Mouse (Mus musculus) MEL (cell line): Measurements from ENCODE around the gene Lrriq4. TPM values are rescaled to one million over a fixed set of nuclear protein-coding genes. Genes with fewer than 3 reads are reported as not detected.
A peak's percentile ranks its signal among the peaks of the same experiment; 100 is the strongest.

Experiments
- DNase-seq: peaks from one replicate; pipeline ENCODE4 v3.0.0; 2011; ENCODE audit warnings: low read depth, low spot score
- H3K27ac ChIP-seq: 2 replicates; pipeline ENCODE4 v1.5.1; 2012; ENCODE audit warnings: low read depth, mild to moderate bottlenecking, control low read depth, low read length, moderate library complexity; ENCODE audit not compliant: control insufficient read depth
- H3K27me3 ChIP-seq, 2 experiments: fragments of 150-350 bp in 1 of 2; sonication (generic) in 1 of 2; 2 replicates each; pipeline ENCODE4 v1.6.1; 2012; ENCODE audit warnings: low read length in 2 of 2, mild to moderate bottlenecking in 2 of 2, improper control_type of control experiment in 1 of 2, moderate library complexity in 1 of 2; ENCODE audit not compliant: insufficient read depth in 2 of 2, control insufficient read depth in 1 of 2
- H3K36me3 ChIP-seq, 2 experiments: 2 replicates each; pipeline ENCODE4 v1.6.1; 2012 to 2014; ENCODE audit warnings: low read length in 2 of 2, improper control_type of control experiment in 1 of 2, inconsistent platforms in 1 of 2, mild to moderate bottlenecking in 1 of 2; ENCODE audit not compliant: insufficient read depth in 2 of 2, control insufficient read depth in 1 of 2
- H3K4me1 ChIP-seq, 2 experiments: fragments of 150-350 bp in 1 of 2; sonication (generic) in 1 of 2; 2 replicates each; pipeline ENCODE4 v1.6.1; 2012; ENCODE audit warnings: low read length in 2 of 2, improper control_type of control experiment in 1 of 2, mild to moderate bottlenecking in 1 of 2; ENCODE audit not compliant: insufficient read depth in 2 of 2, control insufficient read depth in 1 of 2
- H3K4me3 ChIP-seq, 2 experiments: fragments of 150-350 bp in 1 of 2; sonication (generic) in 1 of 2; 2 replicates each; pipeline ENCODE4 v1.5.1; 2012; ENCODE audit warnings: low read depth in 2 of 2, low read length in 2 of 2, mild to moderate bottlenecking in 2 of 2, moderate library complexity in 2 of 2, control low read depth in 1 of 2, improper control_type of control experiment in 1 of 2; ENCODE audit not compliant: control insufficient read depth in 1 of 2, insufficient read depth in 1 of 2
- H3K79me2 ChIP-seq: 2 replicates; pipeline ENCODE4 v1.6.1; 2012; ENCODE audit warnings: mild to moderate bottlenecking, low read length, moderate library complexity; ENCODE audit not compliant: control insufficient read depth, poor library complexity, insufficient read depth
- H3K9ac ChIP-seq: 2 replicates; pipeline ENCODE4 v1.6.1; 2012; ENCODE audit warnings: low read depth, mild to moderate bottlenecking, control low read depth, low read length, moderate library complexity; ENCODE audit not compliant: control insufficient read depth, poor library complexity, severe bottlenecking
- H3K9me3 ChIP-seq: fragments of 150-350 bp; sonication (generic); replicated peaks from 2 replicates; pipeline ENCODE4 v1.6.1; 2012; ENCODE audit warnings: mild to moderate bottlenecking, low read length, improper control_type of control experiment, moderate library complexity; ENCODE audit not compliant: insufficient read depth
- BHLHE40 ChIP-seq: IDR thresholded peaks from 2 replicates; pipeline ENCODE4 v1.6.1; 2012; ENCODE audit warnings: low read depth, mild to moderate bottlenecking, inconsistent platforms, low read length, improper control_type of control experiment, borderline replicate concordance
- CHD2 ChIP-seq: IDR thresholded peaks from 2 replicates; pipeline ENCODE4 v1.6.1; 2011; ENCODE audit warnings: low read length, improper control_type of control experiment
- CTCF ChIP-seq, 3 experiments: IDR thresholded peaks in 2 of 3; conservative IDR thresholded peaks in 1 of 3; 2 replicates each; pipeline ENCODE4 v1.5.1; 2011 to 2012; ENCODE audit warnings: low read length in 3 of 3, low read depth in 2 of 3, mild to moderate bottlenecking in 2 of 3, improper control_type of control experiment in 1 of 3, inconsistent platforms in 1 of 3, mixed read lengths in 1 of 3, moderate library complexity in 1 of 3; ENCODE audit not compliant: control insufficient read depth in 1 of 3, insufficient read depth in 1 of 3, poor library complexity in 1 of 3, severe bottlenecking in 1 of 3
- E2F4 ChIP-seq: IDR thresholded peaks from 2 replicates; pipeline ENCODE4 v1.6.1; 2011; ENCODE audit warnings: low read depth, low read length, improper control_type of control experiment, borderline replicate concordance
- ELF1 ChIP-seq: IDR thresholded peaks from 2 replicates; pipeline ENCODE4 v1.6.1; 2014; ENCODE audit warnings: low read depth, mild to moderate bottlenecking, inconsistent platforms, low read length, improper control_type of control experiment, moderate library complexity
- EP300 ChIP-seq, 2 experiments: IDR thresholded peaks; 2 replicates each; pipeline ENCODE4 v1.6.1; 2011; ENCODE audit warnings: improper control_type of control experiment in 2 of 2, low read length in 2 of 2, low read depth in 1 of 2, mild to moderate bottlenecking in 1 of 2
- GABPA ChIP-seq: IDR thresholded peaks from 2 replicates; pipeline ENCODE4 v1.6.1; 2012; ENCODE audit warnings: low read depth, mild to moderate bottlenecking, inconsistent platforms, low read length, improper control_type of control experiment, moderate library complexity
- GATA1 ChIP-seq: IDR thresholded peaks from 2 replicates; pipeline ENCODE4 v1.6.1; 2011; ENCODE audit warnings: low read depth, low read length, improper control_type of control experiment
- HCFC1 ChIP-seq: IDR thresholded peaks from 2 replicates; pipeline ENCODE4 v1.6.1; 2012; ENCODE audit warnings: low read depth, mild to moderate bottlenecking, inconsistent platforms, low read length, improper control_type of control experiment, moderate library complexity
- JUND ChIP-seq: IDR thresholded peaks from 2 replicates; pipeline ENCODE4 v1.6.1; 2011; ENCODE audit warnings: low read depth, mild to moderate bottlenecking, improper control_type of control experiment, low read length
- KAT2A ChIP-seq: conservative IDR thresholded peaks from 2 replicates; pipeline ENCODE4 v1.6.1; 2012; ENCODE audit warnings: low read depth, low read length, improper control_type of control experiment, inconsistent platforms
- MAFK ChIP-seq: IDR thresholded peaks from 2 replicates; pipeline ENCODE4 v1.6.1; 2011; ENCODE audit warnings: low read depth, mild to moderate bottlenecking, low read length, improper control_type of control experiment, borderline replicate concordance
- MAX ChIP-seq: IDR thresholded peaks from 2 replicates; pipeline ENCODE4 v1.6.1; 2011; ENCODE audit warnings: low read length, improper control_type of control experiment
- MAZ ChIP-seq: IDR thresholded peaks from 2 replicates; pipeline ENCODE4 v1.6.1; 2012; ENCODE audit warnings: low read depth, mild to moderate bottlenecking, inconsistent platforms, low read length, improper control_type of control experiment
- MEF2A ChIP-seq: IDR thresholded peaks from 2 replicates; pipeline ENCODE4 v1.6.1; 2014; ENCODE audit warnings: low read depth, mild to moderate bottlenecking, inconsistent platforms, low read length, improper control_type of control experiment; ENCODE audit not compliant: poor library complexity, insufficient replicate concordance, severe bottlenecking; ENCODE audit errors: extremely low read depth
- MXI1 ChIP-seq: IDR thresholded peaks from 2 replicates; pipeline ENCODE4 v1.6.1; 2011; ENCODE audit warnings: mild to moderate bottlenecking, low read depth, low read length, improper control_type of control experiment
- MYC ChIP-seq: IDR thresholded peaks from 2 replicates; pipeline ENCODE4 v1.6.1; 2011; ENCODE audit warnings: low read depth, mild to moderate bottlenecking, low read length, improper control_type of control experiment, moderate library complexity
- NRF1 ChIP-seq: IDR thresholded peaks from 2 replicates; pipeline ENCODE4 v1.6.1; 2014; ENCODE audit warnings: low read depth, mild to moderate bottlenecking, inconsistent platforms, low read length, improper control_type of control experiment, moderate library complexity; ENCODE audit not compliant: poor library complexity, insufficient read depth, severe bottlenecking
- POLR2A ChIP-seq, 2 experiments: IDR thresholded peaks; 2 replicates each; pipeline ENCODE4 v1.6.1; 2011 to 2012; ENCODE audit warnings: low read length in 2 of 2, mild to moderate bottlenecking in 2 of 2, control low read depth in 1 of 2, improper control_type of control experiment in 1 of 2, low read depth in 1 of 2, moderate library complexity in 1 of 2; ENCODE audit not compliant: control insufficient read depth in 1 of 2, insufficient read depth in 1 of 2, poor library complexity in 1 of 2
- RAD21 ChIP-seq: IDR thresholded peaks from 2 replicates; pipeline ENCODE4 v1.6.1; 2011; ENCODE audit warnings: mild to moderate bottlenecking, low read depth, low read length, improper control_type of control experiment
- RCOR1 ChIP-seq: IDR thresholded peaks from 2 replicates; pipeline ENCODE4 v1.6.1; 2012; ENCODE audit warnings: low read depth, mild to moderate bottlenecking, inconsistent platforms, low read length, improper control_type of control experiment
- SIN3A ChIP-seq: IDR thresholded peaks from 2 replicates; pipeline ENCODE4 v1.6.1; 2012; ENCODE audit warnings: low read length, improper control_type of control experiment, inconsistent platforms
- TAL1 ChIP-seq: IDR thresholded peaks from 2 replicates; pipeline ENCODE4 v1.6.1; 2012; ENCODE audit warnings: mild to moderate bottlenecking, inconsistent platforms, low read length, moderate library complexity, mixed read lengths
- TBP ChIP-seq: IDR thresholded peaks from 2 replicates; pipeline ENCODE4 v1.8.0; 2011; ENCODE audit warnings: low read depth, low read length, improper control_type of control experiment
- USF2 ChIP-seq, 2 experiments: IDR thresholded peaks; 2 replicates each; pipeline ENCODE4 v1.6.1; 2011 to 2012; ENCODE audit warnings: improper control_type of control experiment in 2 of 2, low read length in 2 of 2, borderline replicate concordance in 1 of 2, inconsistent platforms in 1 of 2, low read depth in 1 of 2, mild to moderate bottlenecking in 1 of 2; ENCODE audit not compliant: insufficient read depth in 1 of 2
- ZKSCAN1 ChIP-seq: IDR thresholded peaks from 2 replicates; pipeline ENCODE4 v1.6.1; 2012; ENCODE audit warnings: low read depth, mild to moderate bottlenecking, inconsistent platforms, low read length, improper control_type of control experiment, moderate library complexity
- ZMIZ1 ChIP-seq: IDR thresholded peaks from 2 replicates; pipeline ENCODE4 v1.6.1; 2012; ENCODE audit warnings: low read depth, mild to moderate bottlenecking, inconsistent platforms, low read length, improper control_type of control experiment, moderate library complexity
- ZNF384 ChIP-seq: IDR thresholded peaks from 2 replicates; pipeline ENCODE4 v1.6.1; 2012; ENCODE audit warnings: low read depth, mild to moderate bottlenecking, inconsistent platforms, low read length, improper control_type of control experiment
- polyA plus RNA-seq, 2 experiments: library from polyadenylated mRNA; stranded (reverse) in 1 of 2; unstranded in 1 of 2; fragments of >175 nt in 1 of 2; fragments of >200 nt in 1 of 2; gene quantifications; 2 replicates each; pipeline versions ENCODE4 v1.2.1 to v1.2.4; 2012; ENCODE audit warnings: low replicate concordance in 2 of 2, low read depth in 1 of 2; ENCODE audit not compliant: insufficient read length in 2 of 2, insufficient read depth in 1 of 2, missing spikeins in 1 of 2
- total RNA-seq: library from RNA; depleted of rRNA; stranded (reverse); fragments of 300-350 nt; gene quantifications from 2 replicates; pipeline ENCODE4 v1.2.3, GENCODE M21; 2012

Gene Lrriq4
- total and polyA plus RNA-seq, 3 experiments: not detected

DNA sequence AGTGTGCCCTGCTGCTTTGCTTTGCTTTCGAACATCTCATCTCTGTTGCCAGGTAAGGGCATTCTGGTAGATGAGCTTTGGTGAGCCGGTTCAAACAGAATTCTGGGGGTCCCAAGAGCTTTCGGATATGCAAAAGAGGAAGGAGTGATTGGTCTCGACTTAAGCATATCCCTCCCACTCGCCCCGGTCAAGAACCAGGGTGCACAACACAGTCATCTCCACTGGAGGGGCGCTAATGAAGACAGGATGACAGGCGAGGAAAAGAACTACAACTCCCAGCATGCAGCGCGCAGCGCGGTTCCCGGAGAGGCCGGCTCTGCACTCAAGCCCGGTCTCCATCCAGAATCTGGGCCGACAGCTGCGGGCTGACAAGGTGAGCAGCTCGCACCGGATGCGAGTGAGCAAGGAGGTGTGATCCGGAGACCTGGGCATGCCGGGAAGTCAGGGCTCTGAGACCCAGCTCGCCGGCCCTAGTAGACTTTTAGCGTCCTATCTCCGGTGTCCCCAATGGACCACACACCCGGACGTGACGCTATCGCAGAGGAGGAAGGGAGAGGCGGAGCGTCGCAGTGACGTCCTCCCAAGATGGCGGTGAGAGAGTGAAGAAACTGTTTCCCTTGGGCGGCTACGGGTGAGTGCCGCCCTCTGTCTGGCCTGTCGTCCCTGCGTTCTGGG, 42.1 kb upstream of the Lrriq4 start, which contains the start of gene Mynn (continued):
- TF ChIP-seq MAZ: peak; percentile 67
- TF ChIP-seq BHLHE40: no peak
- no peak for TF ChIP-seq ZKSCAN1
- peak; percentile 98; the same call in 1 of the 2 replicates for TF ChIP-seq NRF1
- TF ChIP-seq TBP: no peak

DNA sequence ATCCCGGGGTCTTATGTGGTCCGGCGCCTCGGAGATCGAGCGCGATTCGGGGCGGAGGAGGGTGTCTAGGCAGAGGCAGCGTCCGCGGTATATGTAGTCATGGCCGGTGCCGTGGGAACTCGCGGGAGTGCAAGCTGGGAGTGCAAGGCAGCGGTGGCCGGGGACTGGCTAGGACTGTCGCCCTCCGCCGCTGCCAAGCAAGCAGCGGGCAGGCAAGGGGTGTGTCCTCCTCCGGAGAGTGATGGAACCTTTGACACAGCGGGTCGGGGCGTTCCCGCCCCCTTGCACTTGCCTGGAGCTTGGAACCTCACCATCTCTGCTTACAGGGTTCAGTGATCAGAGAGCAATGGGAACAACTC, 41.6 kb upstream of the Lrriq4 start:
- no peaks in the 10 kb centered on the region for H3K9me3 ChIP-seq
- TF ChIP-seq POLR2A (IDR thresholded peaks at IDR 0.05; ENCODE audit: control insufficient read depth in 1 of 2, insufficient read depth in 1 of 2, low read depth in 1 of 2, low read length in 2 of 2, poor library complexity in 1 of 2) (no peak), MEF2A (no peak), MAZ (peak; percentile 1; the same call in 1 of the 2 replicates), ELF1 (no peak), RCOR1 (0 out of 2 replicates have a peak, but pooled peaks have one; percentile 22), ZNF384 (no peak), MAFK (no peak), SIN3A (no peak), CHD2 (no peak), MYC (no peak), ZMIZ1 (no peak), MXI1 (no peak), EP300 (IDR thresholded peaks at IDR 0.05; ENCODE audit: low read depth in 1 of 2, low read length in 2 of 2) (no peak), TBP (no peak), RAD21 (no peak), GATA1 (no peak), GABPA (no peak), MAX (0 out of 2 replicates have a peak, but pooled peaks have one; percentile 14), HCFC1 (no peak), E2F4 (no peak), TAL1 (no peak), CTCF (IDR thresholded peaks at IDR 0.05 in 2 of 3, conservative IDR thresholded peaks at IDR 0.05 in 1 of 3; ENCODE audit: control insufficient read depth in 1 of 3, insufficient read depth in 1 of 3, low read depth in 2 of 3, low read length in 3 of 3, poor library complexity in 1 of 3, severe bottlenecking in 1 of 3) (no peak), KAT2A (no peak), USF2 (IDR thresholded peaks at IDR 0.05; ENCODE audit: borderline replicate concordance in 1 of 2, insufficient read depth in 1 of 2, low read depth in 1 of 2, low read length in 2 of 2) (no peak), JUND (no peak)
- peak; percentile 84 for DNase-seq

More for the DNA sequence above, 41.6 kb upstream of the Lrriq4 start:
- H3K27ac ChIP-seq: peak overlapping the region; percentile 84
- peak overlapping the region; percentile 78 for H3K9ac ChIP-seq
- H3K36me3 ChIP-seq: peaks cover 8 to 12% of the 10 kb centered on the region in 2 experiments; a peak in 3 of 4 replicates
- peaks cover 13% of the 10 kb centered on the region for H3K79me2 ChIP-seq
- peaks cover 0 to 8% of the 10 kb centered on the region in 2 experiments; a peak in 2 of 4 replicates for H3K4me1 ChIP-seq
- H3K27me3 ChIP-seq: no peaks in the 10 kb centered on the region
- H3K4me3 ChIP-seq: peak overlapping the region; percentile 72 to 95
